Mouse (Mus musculus): ENCODE results near the gene Ppy. TPM values are rescaled to one million over a fixed set of nuclear protein-coding genes. Genes with fewer than 3 reads are reported as not detected.

The Ppy gene
- polyA plus RNA-seq, 1 experiment from 2014 or later = not detected

DNA sequence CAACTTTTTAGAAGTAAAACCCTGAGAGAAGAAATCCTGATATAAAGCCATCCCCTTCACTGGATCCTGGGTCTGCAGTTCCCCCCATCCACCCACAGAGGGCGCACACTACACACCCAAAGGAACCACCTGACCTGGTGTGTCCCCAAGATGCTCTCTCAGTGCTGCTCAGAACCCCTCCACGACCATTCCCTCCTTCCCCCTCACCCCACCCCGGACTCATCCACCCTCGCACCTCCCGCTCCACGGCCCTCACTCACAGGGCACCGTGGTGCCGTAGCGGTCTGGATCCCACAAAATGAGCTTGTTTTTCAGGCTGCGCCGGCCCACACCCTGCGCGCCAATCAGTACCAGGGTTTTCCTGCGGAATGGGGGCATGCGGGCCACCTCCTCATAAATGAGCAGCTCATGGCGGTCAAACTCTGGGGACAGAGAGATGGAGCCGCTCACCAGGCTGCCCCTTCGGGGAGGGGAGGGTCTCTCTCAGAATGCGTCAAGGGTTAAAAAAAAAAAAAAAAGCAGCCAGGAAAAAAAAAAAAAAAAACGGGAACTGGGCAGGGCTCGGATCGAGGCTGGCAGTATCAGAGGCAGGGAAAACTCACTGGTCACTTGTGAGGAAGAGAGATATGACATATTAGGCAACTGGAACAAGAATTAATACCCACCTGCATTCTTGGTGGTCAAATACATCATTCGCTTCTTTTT, 39.7 kb downstream of the Ppy start:
- Histone ChIP-seq H3K4me2 (peak overlapping the region; percentile 74), H3K4me1 (replicated peaks) (peaks cover 11% of the 10 kb centered on the region), H3K27ac (replicated peaks) (0 out of 2 replicates have a peak overlapping the region, but pooled peaks have one; percentile 28), H3K9ac (peak overlapping the region; percentile 68), H3K4me3 (peak overlapping the region; percentile 40), H3K36me3 (peaks cover 56% of the 10 kb centered on the region), H3K9me3 (no peaks in the 10 kb centered on the region), H3K27me3 (peaks cover 19% of the 10 kb centered on the region)
- WGBS = 4% methylated on average over 23 of the region's 23 CpGs
- peak; percentile 76 for ATAC-seq (ENCODE audit: low read depth)

DNA sequence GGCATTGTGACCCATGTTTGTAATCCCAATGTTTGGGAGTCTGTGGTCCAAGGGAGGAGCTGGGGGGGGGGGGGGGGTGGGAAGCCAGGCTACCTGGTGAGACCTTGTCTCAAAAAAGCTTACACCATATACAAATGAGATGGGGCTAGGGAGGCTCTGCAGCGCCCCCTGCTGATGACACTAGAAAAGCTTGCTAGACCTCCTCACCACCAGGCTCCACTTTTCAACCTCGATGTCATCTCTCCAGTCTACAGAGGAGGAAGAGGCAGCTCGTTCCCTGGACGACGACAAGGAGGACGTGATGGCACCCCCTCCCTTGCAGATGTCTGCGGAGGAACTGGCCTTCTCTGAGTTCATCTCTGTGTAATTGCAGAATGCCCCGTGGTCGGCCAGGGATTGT, 47.3 kb downstream of the Ppy start:
- Histone ChIP-seq H3K4me2 (no peak overlapping the region), H3K27me3 (0 out of 2 replicates have a peak, but pooled peaks cover 3% of the 10 kb centered on the region), H3K9me3 (no peaks in the 10 kb centered on the region), H3K4me3 (no peak overlapping the region), H3K36me3 (peaks cover 11% of the 10 kb centered on the region), H3K9ac (no peak overlapping the region), H3K27ac (replicated peaks) (no peak overlapping the region), H3K4me1 (replicated peaks) (no peaks in the 10 kb centered on the region)
- ATAC-seq (ENCODE audit: low read depth) = no peak
- 23% methylated on average over 9 of the region's 9 CpGs for WGBS

DNA sequence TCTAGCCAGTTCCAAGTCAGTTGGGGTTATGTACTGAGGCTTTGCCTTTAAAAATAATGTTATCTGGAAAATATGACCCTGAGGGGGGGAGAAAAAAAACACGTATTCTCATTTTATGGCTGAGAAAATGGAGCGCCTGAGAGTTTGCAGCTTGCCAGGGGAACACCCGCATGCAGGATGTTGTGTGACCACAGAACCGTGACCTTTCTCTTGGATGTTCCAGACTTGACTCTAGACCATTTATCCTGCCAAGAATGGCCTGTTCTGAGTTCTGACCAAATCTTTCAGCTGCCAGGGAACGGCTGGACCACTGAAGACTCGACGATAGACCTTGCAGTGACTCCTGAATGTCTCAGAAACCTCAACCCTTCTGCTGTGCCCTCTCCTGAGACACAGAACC, 47.9 kb downstream of the Ppy start:
- no peak for ATAC-seq (ENCODE audit: low read depth)
- Histone ChIP-seq H3K27ac (replicated peaks) (no peak overlapping the region), H3K9ac (no peak overlapping the region), H3K36me3 (peaks cover 4% of the 10 kb centered on the region; the same call in 1 of the 2 replicates), H3K4me3 (no peak overlapping the region), H3K4me2 (no peak overlapping the region), H3K9me3 (no peaks in the 10 kb centered on the region), H3K4me1 (replicated peaks) (no peaks in the 10 kb centered on the region), H3K27me3 (0 out of 2 replicates have a peak, but pooled peaks cover 3% of the 10 kb centered on the region)
- 75% methylated on average over 7 of the region's 7 CpGs for WGBS

DNA sequence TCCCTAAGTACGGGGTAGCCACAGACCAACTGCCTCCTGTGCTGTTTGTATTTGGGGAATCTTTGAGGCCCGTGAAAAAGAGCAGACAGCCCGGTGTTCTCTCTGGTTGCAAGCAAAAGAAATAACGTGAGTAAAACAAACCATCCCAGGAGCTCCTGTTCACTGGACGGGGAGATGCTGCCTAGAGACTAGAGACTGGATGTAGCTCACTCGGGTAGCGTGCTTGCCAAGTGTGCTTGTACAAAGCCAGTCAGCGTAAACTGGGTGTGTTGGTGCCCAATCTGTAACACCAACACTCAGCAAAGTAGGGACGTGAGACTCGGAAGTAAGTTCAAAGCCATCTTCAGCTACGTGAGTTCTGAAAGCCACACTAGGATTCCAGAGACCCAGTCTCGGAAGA, 48.4 kb downstream of the Ppy start:
- H3K9ac ChIP-seq = no peak overlapping the region

DNA sequence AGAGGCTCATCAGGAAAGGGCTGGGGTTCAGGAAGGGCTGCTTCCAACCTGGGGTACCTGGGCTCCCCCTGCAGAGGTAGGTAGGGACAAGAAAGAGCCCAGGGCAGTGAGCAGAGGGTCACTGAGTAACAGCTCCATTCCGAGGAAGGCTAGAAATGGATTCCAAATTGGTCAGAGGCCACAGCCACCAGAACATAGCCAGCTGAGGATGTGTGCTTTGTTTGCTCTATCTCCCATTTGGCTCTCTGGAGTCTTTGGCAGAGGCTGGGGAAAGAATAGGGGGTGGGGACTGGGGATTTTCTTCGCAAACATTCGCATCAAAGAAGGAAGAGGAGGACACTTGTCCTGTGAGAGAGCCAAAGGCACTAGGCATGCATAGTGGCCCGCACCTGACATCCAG, 49.2 kb downstream of the Ppy start:
- 47% methylated on average over 4 of the region's 4 CpGs for WGBS
- H3K27me3 ChIP-seq = 0 out of 2 replicates have a peak, but pooled peaks cover under 1% of the 10 kb centered on the region
- H3K9me3 ChIP-seq = no peaks in the 10 kb centered on the region
- ATAC-seq (ENCODE audit: low read depth) = no peak
- no peak overlapping the region for H3K4me2 ChIP-seq
- no peaks in the 10 kb centered on the region for H3K4me1 ChIP-seq (replicated peaks)
- no peak overlapping the region for H3K9ac ChIP-seq
- no peaks in the 10 kb centered on the region for H3K36me3 ChIP-seq
- no peak overlapping the region for H3K27ac ChIP-seq (replicated peaks)
- H3K4me3 ChIP-seq = no peak overlapping the region

More for the DNA sequence above, 48.4 kb downstream of the Ppy start:
- Histone ChIP-seq H3K4me1 (replicated peaks) (no peaks in the 10 kb centered on the region), H3K36me3 (no peaks in the 10 kb centered on the region), H3K4me2 (no peak overlapping the region), H3K9me3 (no peaks in the 10 kb centered on the region), H3K27me3 (0 out of 2 replicates have a peak, but pooled peaks cover 3% of the 10 kb centered on the region), H3K4me3 (no peak overlapping the region), H3K27ac (replicated peaks) (no peak overlapping the region)
- 82% methylated on average over 12 of the region's 12 CpGs for WGBS
- no peak for ATAC-seq (ENCODE audit: low read depth)

DNA sequence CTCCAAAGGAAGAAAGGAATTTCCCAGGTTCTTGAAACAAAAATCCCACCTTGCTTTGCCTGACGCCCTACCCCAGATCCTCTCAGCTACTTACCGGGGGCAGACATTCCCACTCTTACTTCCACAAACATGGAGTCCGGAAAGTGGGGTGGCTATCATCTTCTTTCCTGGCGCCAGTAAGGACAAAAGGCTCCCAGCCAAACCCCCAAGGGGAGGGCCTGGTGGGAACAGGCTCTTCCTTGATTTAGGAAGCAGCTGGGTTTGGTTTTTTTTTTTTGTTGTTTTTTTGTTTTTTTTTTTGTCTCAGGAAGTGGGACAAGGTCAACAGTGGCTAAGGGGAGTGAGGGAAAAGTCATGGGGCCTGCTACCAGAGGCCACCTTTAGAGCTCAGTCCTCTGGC, 49.6 kb downstream of the Ppy start:
- no peak for ATAC-seq (ENCODE audit: low read depth)
- Histone ChIP-seq H3K9me3 (no peaks in the 10 kb centered on the region), H3K4me3 (no peak overlapping the region), H3K9ac (no peak overlapping the region), H3K27me3 (no peaks in the 10 kb centered on the region), H3K27ac (replicated peaks) (no peak overlapping the region), H3K4me1 (replicated peaks) (no peaks in the 10 kb centered on the region), H3K36me3 (no peaks in the 10 kb centered on the region), H3K4me2 (no peak overlapping the region)
- WGBS = 68% methylated on average over 4 of the region's 4 CpGs

Other genes with a start within 250 kb of the Ppy start
- gene Meox1, start 206.9 kb downstream of the Ppy start, polyA plus RNA-seq (2015; fragmentation: Nextera tagmentation; extraction: Ambion mirVana) = 1.4 and 2.5 TPM in 2 replicates
- gene Sost, start 134.3 kb downstream of the Ppy start, polyA plus RNA-seq (2015; fragmentation: Nextera tagmentation; extraction: Ambion mirVana) = 0.08 and 0.14 TPM in 2 replicates
- not detected in 2 replicates for gene Cfap97d1, start 117.0 kb downstream of the Ppy start, polyA plus RNA-seq (2015; fragmentation: Nextera tagmentation; extraction: Ambion mirVana)
- 19.7 and 20.2 TPM in 2 replicates for gene Dusp3, start 114.3 kb downstream of the Ppy start, polyA plus RNA-seq (2015; fragmentation: Nextera tagmentation; extraction: Ambion mirVana)
- 44.4 and 49.6 TPM in 2 replicates for gene Mpp3, start 72.9 kb downstream of the Ppy start, polyA plus RNA-seq (2015; fragmentation: Nextera tagmentation; extraction: Ambion mirVana)
- gene Cd300lg, start 59.8 kb downstream of the Ppy start, polyA plus RNA-seq (2015; fragmentation: Nextera tagmentation; extraction: Ambion mirVana) = 0.45 and 0.65 TPM in 2 replicates
- 25.8 and 26.5 TPM in 2 replicates for gene Mpp2, start 12.8 kb downstream of the Ppy start, polyA plus RNA-seq (2015; fragmentation: Nextera tagmentation; extraction: Ambion mirVana)
- not detected in 2 replicates for gene Pyy, start 6.5 kb upstream of the Ppy start, polyA plus RNA-seq (2015; fragmentation: Nextera tagmentation; extraction: Ambion mirVana)
- gene Nags, start 44.2 kb upstream of the Ppy start, polyA plus RNA-seq (2015; fragmentation: Nextera tagmentation; extraction: Ambion mirVana) = not detected in 2 replicates
- gene Tmem101, start 55.1 kb upstream of the Ppy start, polyA plus RNA-seq (2015; fragmentation: Nextera tagmentation; extraction: Ambion mirVana) = 32.4 and 40.4 TPM in 2 replicates
- 112 and 116 TPM in 2 replicates for gene Lsm12, start 84.0 kb upstream of the Ppy start, polyA plus RNA-seq (2015; fragmentation: Nextera tagmentation; extraction: Ambion mirVana)
- 29.1 and 31.6 TPM in 2 replicates for gene G6pc3, start 88.3 kb upstream of the Ppy start, polyA plus RNA-seq (2015; fragmentation: Nextera tagmentation; extraction: Ambion mirVana)
- 84.4 and 88.7 TPM in 2 replicates for gene Hdac5, start 128.8 kb upstream of the Ppy start, polyA plus RNA-seq (2015; fragmentation: Nextera tagmentation; extraction: Ambion mirVana)
- gene BC030867, start 147.6 kb upstream of the Ppy start, polyA plus RNA-seq (2015; fragmentation: Nextera tagmentation; extraction: Ambion mirVana) = 1.9 and 3.7 TPM in 2 replicates
- not detected in 2 replicates for gene Asb16, start 167.4 kb upstream of the Ppy start, polyA plus RNA-seq (2015; fragmentation: Nextera tagmentation; extraction: Ambion mirVana)
- 79.6 and 81.4 TPM in 2 replicates for gene Tmub2, start 183.6 kb upstream of the Ppy start, polyA plus RNA-seq (2015; fragmentation: Nextera tagmentation; extraction: Ambion mirVana)
- gene Atxn7l3, start 195.3 kb upstream of the Ppy start, polyA plus RNA-seq (2015; fragmentation: Nextera tagmentation; extraction: Ambion mirVana) = 26.7 and 30.6 TPM in 2 replicates
- gene Ubtf, start 218.4 kb upstream of the Ppy start, polyA plus RNA-seq (2015; fragmentation: Nextera tagmentation; extraction: Ambion mirVana) = 78.2 and 83.9 TPM in 2 replicates